Mouse (Mus musculus) midbrain, postnatal 0 days (tissue): ENCODE results near the gene Zfp867. TPM values are rescaled to one million over a fixed set of nuclear protein-coding genes. Genes with fewer than 3 reads are reported as not detected.

ENCODE experiments used
- ATAC-seq: fragments of 200-750 bp; cut with Nextera tagmentation; 2 replicates; pipeline ENCODE4 v1.8.0; 2017; ENCODE audit warnings: moderate number of reproducible peaks, mild to moderate bottlenecking, moderate TSS enrichment, moderate library complexity; ENCODE audit not compliant: low FRiP score
- DNase-seq: peaks from one replicate; pipeline ENCODE4 v3.0.0-alpha.2; 2015; ENCODE audit warnings: low spot score
- H3K27ac ChIP-seq: fragments of 300-500 bp; sonication (generic); 2 replicates; pipeline ENCODE4 v1.5.1; 2014; ENCODE audit warnings: low read depth, mild to moderate bottlenecking, low read length, mixed read lengths
- H3K27me3 ChIP-seq: fragments of 300-500 bp; sonication (generic); 2 replicates; pipeline ENCODE4 v1.6.1; 2014; ENCODE audit warnings: low read length, control low read depth, mixed read lengths; ENCODE audit not compliant: insufficient read depth
- H3K36me3 ChIP-seq: fragments of 300-500 bp; sonication (generic); 2 replicates; pipeline ENCODE4 v1.6.1; 2014; ENCODE audit warnings: low read length, control low read depth, mixed read lengths; ENCODE audit not compliant: insufficient read depth
- H3K4me1 ChIP-seq: fragments of 300-500 bp; sonication (generic); 2 replicates; pipeline ENCODE4 v1.6.1; 2014; ENCODE audit warnings: mild to moderate bottlenecking, control low read depth, antibody characterized with exemption, low read length, mixed read lengths; ENCODE audit not compliant: insufficient read depth
- H3K4me2 ChIP-seq: fragments of 300-500 bp; sonication (generic); 2 replicates; pipeline ENCODE4 v1.6.1; 2014; ENCODE audit warnings: low read depth, mild to moderate bottlenecking, low read length, mixed read lengths; ENCODE audit not compliant: poor library complexity, severe bottlenecking
- H3K4me3 ChIP-seq: fragments of 300-500 bp; sonication (generic); 2 replicates; pipeline ENCODE4 v1.5.1; 2014; ENCODE audit warnings: low read depth, mild to moderate bottlenecking, low read length, moderate library complexity
- H3K9ac ChIP-seq: fragments of 300-500 bp; sonication (generic); replicated peaks from 2 replicates; pipeline ENCODE4 v1.6.1; 2014; ENCODE audit warnings: mild to moderate bottlenecking, low read length, moderate library complexity, mixed read lengths; ENCODE audit not compliant: poor library complexity, severe bottlenecking
- H3K9me3 ChIP-seq: fragments of 300-500 bp; sonication (generic); 2 replicates; pipeline ENCODE4 v1.6.1; 2016; ENCODE audit warnings: low read length, control low read depth
- CTCF ChIP-seq: IDR thresholded peaks from 2 replicates; pipeline ENCODE4 v1.5.1; 2016; ENCODE audit warnings: antibody characterized with exemption, mild to moderate bottlenecking
- WGBS: fragments of 180-500 bp; shearing (Covaris S2); extraction: QIAGEN DNeasy Blood & Tissue Kit; methylation state at CpG from one replicate; pipeline ENCODE4 v1.1.7; 2014; 5-methylcytosine and 5-hydroxymethylcytosine counted together
- polyA plus RNA-seq: library from polyadenylated mRNA; unstranded; fragments of >200 nt; fragmentation: Nextera tagmentation; extraction: Ambion mirVana; gene quantifications from 2 replicates; pipeline ENCODE4 v1.2.1, GENCODE M21; 2015
- total RNA-seq: library from RNA; depleted of rRNA; stranded (reverse); fragments of >200 nt; gene quantifications from 2 replicates; pipeline ENCODE4 v1.2.3, GENCODE M21; 2014

Gene Zfp867
- total and polyA plus RNA-seq, 2 experiments from 2014 or later: 6.4 to 7.6 TPM

DNA sequence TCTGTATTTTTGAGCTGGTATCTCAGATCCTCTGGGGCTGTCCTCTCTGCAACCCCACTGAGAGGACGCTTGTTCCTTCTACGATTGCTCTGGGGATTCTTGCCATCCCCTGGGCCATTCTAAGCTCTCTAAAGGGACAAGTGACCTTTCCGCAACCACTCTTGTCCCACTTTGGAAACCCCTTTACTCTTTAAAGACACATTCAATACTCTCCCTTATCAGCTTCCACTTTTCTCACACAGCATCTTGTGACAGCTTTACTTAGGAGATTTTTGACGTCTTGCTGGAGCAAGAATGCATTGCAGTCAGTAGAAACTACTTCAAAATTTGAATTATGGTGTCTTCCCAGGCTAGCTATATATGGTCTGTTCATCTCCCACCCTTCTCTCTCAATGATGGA lies 21.2 kb downstream of the Zfp867 start, which contains the start of gene Snap47:
TSS of gene Snap47 (minus strand) at position 101 of the 400 bp plus-strand sequence.
- no peak for TF ChIP-seq CTCF
- peak within 1 kb of the TSS; percentile 87 for H3K27ac ChIP-seq
- H3K4me2 ChIP-seq: peak within 1 kb of the TSS; percentile 91
- no peaks in the 10 kb centered on the region for H3K27me3 ChIP-seq
- peaks cover 8% of the 10 kb centered on the region; the same call in 1 of the 2 replicates for H3K4me1 ChIP-seq
- DNase-seq: no peak
- H3K9me3 ChIP-seq: no peaks in the 10 kb centered on the region
- H3K9ac ChIP-seq: peak within 1 kb of the TSS; percentile 88
- peak within 1 kb of the TSS; percentile 84 for H3K4me3 ChIP-seq
- 83% methylated on average over 4 of the region's 4 CpGs for WGBS
- H3K36me3 ChIP-seq: peaks cover 28% of the 10 kb centered on the region
- no peak for ATAC-seq

DNA sequence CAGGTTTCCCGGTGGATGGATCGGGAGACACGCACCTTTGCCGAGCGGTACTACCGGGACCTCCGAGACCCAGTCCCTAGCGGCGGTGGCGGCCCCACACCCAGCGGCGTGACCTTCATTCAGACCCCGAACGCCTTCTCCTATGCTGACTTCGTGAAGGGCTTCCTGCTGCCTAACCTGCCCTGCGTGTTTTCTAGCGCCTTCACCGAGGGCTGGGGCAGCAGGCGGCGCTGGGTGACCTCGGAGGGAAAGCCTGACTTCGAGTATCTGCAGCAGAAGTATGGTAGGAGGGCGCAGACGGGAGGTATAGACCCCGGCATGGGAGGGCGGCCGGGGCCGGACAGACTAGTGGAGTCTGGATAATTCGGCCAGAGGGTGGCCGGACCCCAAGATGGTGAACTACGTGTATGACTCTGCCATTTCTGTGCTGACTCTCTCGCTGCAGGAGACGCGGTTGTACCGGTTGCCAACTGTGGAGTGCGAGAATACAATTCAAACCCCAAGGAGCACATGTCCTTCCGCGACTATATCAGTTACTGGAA lies 22.0 kb downstream of the Zfp867 start:
- Histone ChIP-seq H3K4me3 (peak overlapping the region; percentile 84), H3K36me3 (peaks cover 22% of the 10 kb centered on the region), H3K4me2 (peak overlapping the region; percentile 91), H3K4me1 (peaks cover 8% of the 10 kb centered on the region; the same call in 1 of the 2 replicates), H3K9ac (peak overlapping the region; percentile 88), H3K27ac (peak overlapping the region; percentile 87), H3K9me3 (no peaks in the 10 kb centered on the region), H3K27me3 (no peaks in the 10 kb centered on the region)
- ATAC-seq (peak; percentile 62), DNase-seq (peak; percentile 19)
- WGBS: under 1% methylated on average over 38 of the region's 38 CpGs
- TF ChIP-seq CTCF: no peak; the same call in 1 of the 2 replicates

DNA sequence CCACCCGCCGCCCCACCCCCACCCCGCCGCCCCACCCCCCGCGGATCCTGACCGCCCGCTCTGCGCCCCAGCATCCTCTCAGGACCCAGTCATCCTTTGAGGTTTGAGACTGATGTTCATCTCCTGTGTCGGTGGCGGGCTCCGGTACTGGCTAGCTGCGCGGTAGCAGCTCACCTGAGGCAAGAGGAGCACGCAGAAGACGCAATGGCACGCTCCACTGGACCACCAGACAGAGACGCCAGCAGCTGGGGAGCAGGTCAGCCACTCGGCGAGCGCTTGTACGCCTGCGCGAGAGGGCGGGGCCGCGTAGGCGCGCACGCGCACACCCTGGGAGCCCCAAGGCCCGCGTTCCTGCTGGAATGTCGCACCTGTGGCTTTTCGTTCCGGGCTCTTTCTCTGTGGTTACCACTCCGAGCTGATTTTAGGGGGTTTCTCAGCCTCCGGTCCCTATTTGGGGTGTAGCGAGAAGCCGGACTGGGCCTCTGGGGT lies 22.5 kb downstream of the Zfp867 start, which contains the start of gene Jmjd4:
TSS of gene Jmjd4 (plus strand) at position 305 of the 489 bp plus-strand sequence.
- peak within 1 kb of the TSS; percentile 88 for H3K9ac ChIP-seq
- peak; percentile 94 for DNase-seq
- WGBS: under 1% methylated on average over 29 of the region's 40 CpGs
- peak within 1 kb of the TSS; percentile 84 for H3K4me3 ChIP-seq
- peak within 1 kb of the TSS; percentile 91 for H3K4me2 ChIP-seq
- no peaks in the 10 kb centered on the region for H3K9me3 ChIP-seq
- H3K27ac ChIP-seq: peak within 1 kb of the TSS; percentile 87
- TF ChIP-seq CTCF: no peak
- peak; percentile 93 for ATAC-seq
- no peaks in the 10 kb centered on the region for H3K27me3 ChIP-seq
- peaks cover 16% of the 10 kb centered on the region for H3K36me3 ChIP-seq
- peaks cover 8% of the 10 kb centered on the region; the same call in 1 of the 2 replicates for H3K4me1 ChIP-seq

- Histone ChIP-seq H3K4me2 (no peak overlapping the region), H3K9me3 (no peaks in the 10 kb centered on the region), H3K27ac (no peak overlapping the region), H3K27me3 (no peaks in the 10 kb centered on the region), H3K4me3 (no peak overlapping the region), H3K9ac (no peak overlapping the region), H3K36me3 (no peaks in the 10 kb centered on the region; the same call in 1 of the 2 replicates), H3K4me1 (no peaks in the 10 kb centered on the region)
- no peak for TF ChIP-seq CTCF
- DNase-seq (no peak), ATAC-seq (no peak)
These were observed 29.2 kb downstream of the Zfp867 start for GRCm38 (mm10) chr11:59443102-59443501.

DNA sequence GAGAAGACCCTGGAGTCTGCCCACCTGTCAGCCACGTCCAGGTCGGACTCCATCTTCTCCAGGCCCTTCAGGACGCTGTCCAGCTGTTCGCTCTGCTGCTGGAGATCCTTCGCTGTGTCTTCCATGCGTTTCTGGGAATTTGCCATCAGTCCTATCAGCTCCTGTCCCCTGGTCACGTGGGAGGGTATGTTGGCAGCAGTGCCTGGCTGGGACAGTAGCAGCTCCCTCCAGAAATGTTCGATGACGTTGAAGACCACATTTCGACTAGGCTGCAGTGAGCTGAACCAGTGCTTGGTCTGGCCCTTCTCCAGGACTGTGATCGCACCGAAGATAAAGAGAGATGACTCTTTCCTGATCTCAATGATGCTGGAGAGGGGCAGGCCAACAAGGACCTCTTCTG lies 34.3 kb downstream of the Zfp867 start:
- no peaks in the 10 kb centered on the region for H3K27me3 ChIP-seq
- ATAC-seq: no peak
- H3K9ac ChIP-seq: no peak overlapping the region
- H3K4me1 ChIP-seq: no peaks in the 10 kb centered on the region
- no peaks in the 10 kb centered on the region for H3K9me3 ChIP-seq
- 95% methylated on average over 12 of the region's 12 CpGs for WGBS
- H3K4me2 ChIP-seq: no peak overlapping the region
- DNase-seq: no peak
- H3K36me3 ChIP-seq: peaks cover 15% of the 10 kb centered on the region
- no peak for TF ChIP-seq CTCF
- no peak overlapping the region for H3K4me3 ChIP-seq
- H3K27ac ChIP-seq: no peak overlapping the region

DNA sequence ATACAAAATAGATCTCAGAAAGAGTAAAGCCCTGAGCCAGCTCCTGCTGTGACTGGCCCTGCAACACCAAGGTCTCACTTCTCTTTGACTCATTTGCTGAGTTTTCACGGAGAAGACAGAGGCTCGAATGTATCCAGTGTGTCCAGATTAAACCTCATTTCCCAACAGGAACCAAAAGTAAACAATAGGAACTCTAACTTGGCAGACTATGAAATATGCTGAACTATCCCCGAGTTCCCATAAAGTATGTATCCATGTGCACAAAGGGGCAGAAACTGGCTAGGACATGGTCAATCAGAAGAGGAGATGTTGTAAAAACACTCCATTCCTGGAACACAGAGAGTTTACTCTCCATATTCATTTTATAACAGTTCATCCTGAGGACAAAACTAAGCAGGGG lies 40.0 kb downstream of the Zfp867 start:
- 64% methylated on average over 3 of the region's 3 CpGs for WGBS
- H3K36me3 ChIP-seq: peaks cover 32% of the 10 kb centered on the region
- DNase-seq: no peak
- no peak overlapping the region for H3K27ac ChIP-seq
- no peak overlapping the region for H3K4me2 ChIP-seq
- TF ChIP-seq CTCF: no peak
- no peaks in the 10 kb centered on the region for H3K27me3 ChIP-seq
- H3K4me3 ChIP-seq: no peak overlapping the region
- no peaks in the 10 kb centered on the region for H3K4me1 ChIP-seq
- no peak overlapping the region for H3K9ac ChIP-seq
- H3K9me3 ChIP-seq: no peaks in the 10 kb centered on the region
- no peak for ATAC-seq
